Mouse (Mus musculus) CD8-positive naive resting alpha-beta T cell, adult 57 days (primary cell): Measurements from ENCODE around the gene Cd4. TPM values are rescaled to one million over a fixed set of nuclear protein-coding genes. Genes with fewer than 3 reads are reported as not detected.

Experiments
- total RNA-seq: library from RNA; stranded (reverse); gene quantifications from one replicate; pipeline ENCODE4 v1.2.4, GENCODE M21; 2023

The Cd4 gene
- 9.1 TPM for total RNA-seq

GRCm38 (mm10) chr6:124887986-124888385, at the start of gene Cd4:
Gene Cd4, minus strand, starts transcription at chr6:124888221.

GRCm38 (mm10) chr6:124930754-124931524, 42.9 kb upstream of the Cd4 start, which contains the start of gene Mlf2:
Gene Mlf2, plus strand, starts transcription at chr6:124931386.

GRCm38 (mm10) chr6:124919695-124920317, 31.8 kb upstream of the Cd4 start, which contains the start of gene Ptms:
Gene Ptms, minus strand, starts transcription at chr6:124920103.

GRCm38 (mm10) chr6:124911533-124912218, 23.7 kb upstream of the Cd4 start, which contains the start of gene Lag3:
Gene Lag3, minus strand, starts transcription at chr6:124911705.

GRCm38 (mm10) chr6:124863658-124864298, 24.2 kb downstream of the Cd4 start, which contains the start of gene Gpr162:
Gene Gpr162, minus strand, starts transcription at chr6:124863983.

GRCm38 (mm10) chr6:124856916-124857839, 30.8 kb downstream of the Cd4 start, which contains the start of gene P3h3:
Gene P3h3, minus strand, starts transcription at chr6:124857752.

GRCm38 (mm10) chr6:124840241-124841167, 47.5 kb downstream of the Cd4 start, which contains the start of gene Gnb3:
Gene Gnb3, minus strand, starts transcription at chr6:124840275.

GRCm38 (mm10) chr6:124828868-124829798, 58.9 kb downstream of the Cd4 start, which contains the start of the genes Usp5 and Cdca3:
Gene Usp5, minus strand, starts transcription at chr6:124829484.
Gene Cdca3, plus strand, starts transcription at chr6:124829547.

Other genes starting within 250 kb of the Cd4 start
- gene Lpcat3, start 225.2 kb downstream of the Cd4 start, total RNA-seq = 56.7 TPM
- gene Emg1, start 176.0 kb downstream of the Cd4 start, total RNA-seq = 154 TPM
- 159 TPM for gene Phb2, start 175.9 kb downstream of the Cd4 start, total RNA-seq
- gene Ptpn6, start 149.5 kb downstream of the Cd4 start, total RNA-seq = 191 TPM
- gene Grcc10, start 146.8 kb downstream of the Cd4 start, total RNA-seq = 226 TPM
- gene Gm45234, start 132.2 kb downstream of the Cd4 start, total RNA-seq = 3.8 TPM
- gene Atn1, start 131.7 kb downstream of the Cd4 start, total RNA-seq = 107 TPM
- 1.4 TPM for gene Eno2, start 118.5 kb downstream of the Cd4 start, total RNA-seq
- gene Lrrc23, start 108.5 kb downstream of the Cd4 start, total RNA-seq = 10.1 TPM
- 3.6 TPM for gene Spsb2, start 79.6 kb downstream of the Cd4 start, total RNA-seq
- gene Tpi1, start 73.9 kb downstream of the Cd4 start, total RNA-seq = 26.1 TPM
- 79.3 TPM for gene Usp5, start 58.7 kb downstream of the Cd4 start, total RNA-seq
- gene Cdca3, start 58.7 kb downstream of the Cd4 start, total RNA-seq = 2.0 TPM
- not detected for gene Gnb3, start 47.9 kb downstream of the Cd4 start, total RNA-seq
- not detected for gene P3h3, start 30.5 kb downstream of the Cd4 start, total RNA-seq
- gene Gpr162, start 24.2 kb downstream of the Cd4 start, total RNA-seq = not detected
- gene Lag3, start 23.5 kb upstream of the Cd4 start, total RNA-seq = 0.83 TPM
- gene Ptms, start 31.9 kb upstream of the Cd4 start, total RNA-seq = 25.0 TPM
- gene Mlf2, start 43.2 kb upstream of the Cd4 start, total RNA-seq = 77.4 TPM
- gene Cops7a, start 77.3 kb upstream of the Cd4 start, total RNA-seq = 33.3 TPM
- 0.21 TPM for gene Pianp, start 108.5 kb upstream of the Cd4 start, total RNA-seq
- 68.9 TPM for gene Zfp384, start 120.9 kb upstream of the Cd4 start, total RNA-seq
- gene Ing4, start 151.5 kb upstream of the Cd4 start, total RNA-seq = 83.2 TPM
- gene Acrbp, start 161.5 kb upstream of the Cd4 start, total RNA-seq = 15.9 TPM
- gene Lpar5, start 179.7 kb upstream of the Cd4 start, total RNA-seq = 17.4 TPM
- 272 TPM for gene Chd4, start 207.8 kb upstream of the Cd4 start, total RNA-seq
- 43.1 TPM for gene Nop2, start 243.7 kb upstream of the Cd4 start, total RNA-seq